Mouse (Mus musculus) inflammation-experienced regulatory T-cells, adult 16 weeks (primary cell): ENCODE results near the gene Rbbp8nl. TPM values are rescaled to one million over a fixed set of nuclear protein-coding genes. Genes with fewer than 3 reads are reported as not detected.

ENCODE experiments used
- polyA plus RNA-seq: library from polyadenylated mRNA; unstranded; fragments of 100-300 nt; shearing (Covaris generic); gene quantifications from one replicate; pipeline ENCODE4 v1.2.1, GENCODE M21; 2017

Rbbp8nl gene
- polyA plus RNA-seq: 0.17 TPM

DNA sequence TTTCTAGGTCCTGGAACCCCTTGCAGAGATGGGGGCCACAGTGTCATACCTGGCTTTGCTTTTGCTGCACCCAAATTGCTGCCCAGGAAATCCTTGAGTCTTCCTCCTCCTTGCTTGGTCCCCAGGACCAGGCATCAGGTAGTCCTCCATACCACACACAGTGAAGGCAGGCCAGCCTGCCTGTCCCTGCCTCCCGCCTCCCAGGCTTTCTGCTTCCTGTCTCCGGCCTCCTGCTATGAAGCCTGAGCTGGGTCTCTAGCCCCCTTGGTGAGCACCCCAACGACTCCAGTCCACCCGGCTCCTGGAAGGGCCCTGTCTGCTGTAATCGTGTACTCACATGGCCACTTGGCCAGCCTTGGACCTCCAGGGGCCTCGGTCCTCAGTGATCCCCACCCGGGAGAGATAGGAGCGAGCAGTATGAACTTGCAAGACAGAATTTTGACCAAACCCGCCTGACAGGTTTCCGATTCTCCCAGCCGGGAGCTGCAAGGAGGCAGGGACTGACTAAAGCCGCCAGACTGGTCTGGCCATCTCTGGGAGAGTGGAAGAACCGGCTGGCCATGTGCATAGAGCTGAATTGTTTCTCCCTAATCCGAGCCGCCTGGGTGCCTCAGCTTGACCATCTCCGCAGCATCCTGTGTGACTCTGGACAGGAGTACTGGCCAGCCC lies at the start of gene Rbbp8nl:
TSS of gene Rbbp8nl (minus strand) at position 440 of the 669 bp plus-strand sequence.

DNA sequence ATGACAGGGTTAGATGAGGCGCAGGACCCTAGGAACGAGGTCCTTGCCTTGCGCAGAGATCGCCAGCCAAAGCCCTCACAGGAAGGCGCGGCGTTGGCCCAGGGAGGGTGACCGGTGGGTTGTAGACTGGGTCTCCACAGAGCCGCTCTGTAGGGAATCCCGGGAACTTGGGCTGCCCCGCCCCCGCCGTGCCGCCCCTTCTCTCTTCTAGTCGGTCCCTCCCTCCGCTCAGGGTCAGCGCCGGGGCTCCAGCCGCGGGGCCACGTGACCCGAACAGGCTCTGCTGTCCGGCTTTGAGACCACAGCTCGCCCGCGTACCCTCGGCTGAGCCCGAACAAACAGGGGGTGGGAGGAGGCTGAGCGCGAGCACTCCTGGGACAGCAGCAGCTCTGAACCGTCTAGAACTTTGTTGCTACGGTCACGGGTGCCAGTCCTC lies 44.9 kb upstream of the Rbbp8nl start, which contains the start of gene Gata5:
TSS of gene Gata5 (minus strand) at position 149 of the 436 bp plus-strand sequence.

GRCm38 (mm10) chr2:180273394-180274244 lies 16.1 kb downstream of the Rbbp8nl start, which contains the start of gene Cables2:
Gene Cables2, minus strand, starts transcription at chr2:180273496.

GRCm38 (mm10) chr2:180257001-180257521 lies 32.6 kb downstream of the Rbbp8nl start, which contains the start of gene Rps21:
Gene Rps21, plus strand, starts transcription at chr2:180257377.

Other genes starting within 250 kb of the Rbbp8nl start
- gene Psma7, start 247.4 kb downstream of the Rbbp8nl start, polyA plus RNA-seq: 464 TPM
- 3.9 TPM for gene Ss18l1, start 247.4 kb downstream of the Rbbp8nl start, polyA plus RNA-seq
- 60.3 TPM for gene Mtg2, start 219.3 kb downstream of the Rbbp8nl start, polyA plus RNA-seq
- not detected for gene Hrh3, start 185.4 kb downstream of the Rbbp8nl start, polyA plus RNA-seq
- gene Osbpl2, start 170.6 kb downstream of the Rbbp8nl start, polyA plus RNA-seq: 56.4 TPM
- 176 TPM for gene Adrm1, start 118.4 kb downstream of the Rbbp8nl start, polyA plus RNA-seq
- 1.1 TPM for gene Lama5, start 64.0 kb downstream of the Rbbp8nl start, polyA plus RNA-seq
- 603 TPM for gene Rps21, start 32.5 kb downstream of the Rbbp8nl start, polyA plus RNA-seq
- gene Cables2, start 16.4 kb downstream of the Rbbp8nl start, polyA plus RNA-seq: 2.2 TPM
- not detected for gene Gata5, start 44.8 kb upstream of the Rbbp8nl start, polyA plus RNA-seq
- 1.7 TPM for gene Slco4a1, start 166.4 kb upstream of the Rbbp8nl start, polyA plus RNA-seq
- not detected for gene Ntsr1, start 210.1 kb upstream of the Rbbp8nl start, polyA plus RNA-seq